Comparison of ENCODE assay signal across 23 mouse cellular contexts in genomic region chr17:81694977-81695376, GRCm38 (mm10). TPM values are rescaled to one million over a fixed set of nuclear protein-coding genes. Genes with fewer than 3 reads are reported as not detected.
DNase-seq lines count a peak whose midpoint lies in the region; ATAC-seq and TF ChIP-seq lines count a peak whose summit lies in the region.
"Had no signal": no experiment of that assay in that cellular context is flagged by ENCODE, and none has a peak within 500 bp of the region (broad histone marks: within the 10 kb centered on the region; RNA-seq: fewer than 3 reads in every experiment).

No protein-coding gene starts in this region.

- no peaks in the 10 kb centered on the region for H3K4me1 ChIP-seq in heart, postnatal 0 days (ENCODE audit: control insufficient read depth, insufficient read depth)
- 0 out of 2 replicates have a peak, but pooled peaks cover 10% of the 10 kb centered on the region for H3K4me1 ChIP-seq in heart, embryonic 11.5 days (ENCODE audit: control insufficient read depth, insufficient read depth, low read length)
- H3K4me1 ChIP-seq: embryonic facial prominence, embryonic 12.5 days; forebrain, embryonic 15.5 days had no signal

- 91% methylated on average over 1 of the region's 1 CpGs for WGBS in heart, postnatal 0 days
- WGBS in heart, embryonic 11.5 days (ENCODE audit: insufficient replicate concordance), result 88% methylated on average over 1 of the region's 1 CpGs

- H3K36me3 ChIP-seq in heart, postnatal 0 days (replicated peaks; ENCODE audit: control insufficient read depth, insufficient read depth, low read length), result no peaks in the 10 kb centered on the region
- H3K36me3 ChIP-seq in heart, embryonic 11.5 days (ENCODE audit: control insufficient read depth, insufficient read depth, low read length), result no peaks in the 10 kb centered on the region
- H3K36me3 ChIP-seq: embryonic facial prominence, embryonic 12.5 days; forebrain, embryonic 15.5 days; G1E had no signal

- TF ChIP-seq CTCF in heart, postnatal 0 days (IDR thresholded peaks at IDR 0.05; ENCODE audit: low read depth), result no peak

- no peak for ATAC-seq in heart, postnatal 0 days (ENCODE audit: insufficient read depth, low read depth)
- ATAC-seq in heart, embryonic 11.5 days (replicated peaks; ENCODE audit: insufficient number of reproducible peaks, low FRiP score, low TSS enrichment), result no peak
- peak; percentile 53; the same call in 1 of the 2 replicates for ATAC-seq in granulocyte monocyte progenitor cell, adult 5-6 weeks (replicated peaks; ENCODE audit: poor library complexity, severe bottlenecking)
- ATAC-seq in monocyte, adult 5-6 weeks (replicated peaks; ENCODE audit: insufficient number of reproducible peaks, low FRiP score, low TSS enrichment, poor library complexity, severe bottlenecking), result 0 out of 2 replicates have a peak, but pooled peaks have one; percentile 66
- ATAC-seq: CD4-positive, CD25-positive, alpha-beta regulatory T cell, adult 4 months; forebrain, embryonic 13.5 days; forebrain, embryonic 15.5 days; forebrain, postnatal 0 days had no signal

- no peak overlapping the region for H3K4me2 ChIP-seq in heart, postnatal 0 days (ENCODE audit: low read depth, low read length)
- no peak overlapping the region for H3K4me2 ChIP-seq in heart, embryonic 11.5 days
- H3K4me2 ChIP-seq: embryonic facial prominence, embryonic 12.5 days; forebrain, embryonic 13.5 days; forebrain, embryonic 15.5 days had no signal

- no peak for TF ChIP-seq EP300 in heart, postnatal 0 days (IDR thresholded peaks at IDR 0.05; ENCODE audit: low read depth)

- H3K9ac ChIP-seq in heart, postnatal 0 days (replicated peaks; ENCODE audit: low read depth, low read length), result no peak overlapping the region
- H3K9ac ChIP-seq in heart, embryonic 11.5 days (ENCODE audit: low read depth, low read length), result no peak overlapping the region
- H3K9ac ChIP-seq: embryonic facial prominence, embryonic 12.5 days; forebrain, embryonic 13.5 days; forebrain, embryonic 15.5 days; forebrain, postnatal 0 days had no signal

- H3K27me3 ChIP-seq in heart, postnatal 0 days (ENCODE audit: control insufficient read depth, insufficient read depth, low read length), result no peaks in the 10 kb centered on the region
- no peaks in the 10 kb centered on the region for H3K27me3 ChIP-seq in heart, embryonic 11.5 days (ENCODE audit: control insufficient read depth, insufficient read depth, low read length)
- H3K27me3 ChIP-seq: CH12.LX; embryonic facial prominence, embryonic 12.5 days; forebrain, embryonic 13.5 days; forebrain, embryonic 15.5 days had no signal

- DNase-seq in heart, postnatal 0 days (ENCODE audit: low spot score), result no peak
- no peak for DNase-seq in natural killer cell, adult 2 months (ENCODE audit: low spot score in 2 of 2)
- no peak for DNase-seq in gastrocnemius, postnatal 25 days
- DNase-seq: adrenal gland, adult 2 months; adrenal gland, postnatal 10 days; adrenal gland, postnatal 25 days; B cell, adult 2 months; cerebellum, adult 11 months; cerebellum, adult 18-20 months; cerebellum, adult 8-10 months; cerebellum, adult 9-11 months; cerebellum, postnatal 14 days; cerebellum, postnatal 36 days; forebrain, postnatal 0 days had no signal

- no peaks in the 10 kb centered on the region for H3K9me3 ChIP-seq in heart, postnatal 0 days (replicated peaks; ENCODE audit: control insufficient read depth, low read length)
- H3K9me3 ChIP-seq in heart, embryonic 11.5 days (replicated peaks; ENCODE audit: control insufficient read depth, low read length), result no peaks in the 10 kb centered on the region
- H3K9me3 ChIP-seq: embryonic facial prominence, embryonic 12.5 days; forebrain, embryonic 13.5 days; forebrain, embryonic 15.5 days had no signal

- H3K4me3 ChIP-seq in heart, postnatal 0 days (ENCODE audit: low read depth, low read length), result no peak overlapping the region
- no peak overlapping the region for H3K4me3 ChIP-seq in heart, embryonic 11.5 days (ENCODE audit: low read depth, low read length)
- H3K4me3 ChIP-seq: embryonic facial prominence, embryonic 12.5 days; forebrain, embryonic 13.5 days; forebrain, embryonic 15.5 days had no signal

- peak overlapping the region; percentile 20; the same call in 1 of the 2 replicates for H3K27ac ChIP-seq in heart, postnatal 0 days (ENCODE audit: low read depth)
- no peak overlapping the region for H3K27ac ChIP-seq in heart, embryonic 11.5 days (ENCODE audit: low read depth, low read length)
- H3K27ac ChIP-seq: embryonic facial prominence, embryonic 12.5 days; forebrain, embryonic 13.5 days; forebrain, embryonic 15.5 days had no signal

RNA-seq across cellular contexts. Expression of gene Slc8a1, which starts 43.2 kb away (rescaled TPM):
- total RNA-seq in heart, postnatal 0 days (2014; rRNA removed; ENCODE audit: low replicate concordance), result 875 and 912 TPM in 2 replicates
- polyA plus RNA-seq in heart, postnatal 0 days (2015; fragmentation: Nextera tagmentation; extraction: Ambion mirVana), result 59.9 and 71.6 TPM in 2 replicates
- 126 and 148 TPM in 2 replicates for polyA plus RNA-seq in heart, embryonic 11.5 days (2014; fragmentation: Nextera tagmentation; extraction: Ambion mirVana)
- 6.3 and 9.7 TPM in 2 replicates for total RNA-seq in granulocyte monocyte progenitor cell, adult 5-6 weeks (2014; fragmentation: Nextera tagmentation)
- total RNA-seq in granulocyte monocyte progenitor cell, adult 5-6 weeks (2017), result 6.2 and 8.4 TPM in 2 replicates
- total RNA-seq in monocyte, adult 5-6 weeks (2017), result 89.6 to 109 TPM (median 101 TPM) in 3 replicates
- total RNA-seq in gastrocnemius, postnatal 25 days (2021), result 10 to 100 TPM; 14.8 to 17.3 TPM
- total RNA-seq: CH12.LX had no signal
- polyA plus RNA-seq: G1E had no signal

Comparison
In these comparisons a context has a peak if more than half of its experiments do, and no peak if none do; other contexts are left out.
1. ATAC-seq: peak in granulocyte monocyte progenitor cell, adult 5-6 weeks (single experiment) and monocyte, adult 5-6 weeks (single experiment); none in heart, postnatal 0 days (single experiment) and heart, embryonic 11.5 days (single experiment).